17 mouse cellular contexts compared by ENCODE assay signal in the genomic region with DNA sequence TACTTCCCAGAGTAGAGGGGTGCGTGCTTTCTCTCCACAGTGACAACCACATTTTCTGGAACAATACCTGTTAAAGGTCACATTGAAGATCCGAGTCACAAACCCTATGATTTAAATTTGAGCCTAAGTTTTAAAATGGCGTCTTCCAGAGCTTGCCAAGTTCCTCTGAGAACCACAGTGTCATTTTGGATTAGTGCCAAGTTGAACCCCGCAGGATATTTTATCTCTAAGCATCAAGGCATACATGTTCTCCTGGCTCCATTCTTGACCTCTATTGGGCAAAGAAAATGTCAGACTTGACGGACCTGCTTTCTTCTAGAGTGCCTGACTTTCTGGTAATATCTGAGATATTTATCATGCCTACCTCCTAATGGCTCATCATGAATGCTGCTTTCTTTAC.
"Had no signal": no experiment of that assay in that cellular context is flagged by ENCODE, and none has a peak within 500 bp of the region (broad histone marks: within the 10 kb centered on the region; RNA-seq: fewer than 3 reads in every experiment).

No protein-coding gene starts in this region.

- H3K27ac ChIP-seq: kidney, postnatal 0 days; limb, embryonic 12.5 days; limb, embryonic 15.5 days; liver, embryonic 14.5 days; lung, embryonic 15.5 days; stomach, postnatal 0 days had no signal

- H3K4me1 ChIP-seq: limb, embryonic 12.5 days; limb, embryonic 15.5 days; lung, embryonic 15.5 days had no signal

- H3K9ac ChIP-seq: limb, embryonic 12.5 days; limb, embryonic 15.5 days; liver, embryonic 14.5 days; liver, postnatal 0 days; lung, embryonic 15.5 days had no signal

- DNase-seq: kidney, postnatal 25 days; left cerebral cortex, postnatal 4 days; liver, postnatal 0 days; lung, postnatal 10 days; lung, postnatal 4 days; midbrain, embryonic 14.5 days; thymus, adult 2 months; thymus, postnatal 14 days; thymus, postnatal 4 days had no signal

- H3K36me3 ChIP-seq: limb, embryonic 12.5 days; limb, embryonic 15.5 days; lung, embryonic 15.5 days had no signal

- H3K4me2 ChIP-seq: limb, embryonic 12.5 days; limb, embryonic 15.5 days; liver, embryonic 11.5 days; lung, embryonic 15.5 days; midbrain, embryonic 11.5 days had no signal

- H3K9me3 ChIP-seq: limb, embryonic 12.5 days; limb, embryonic 15.5 days; lung, embryonic 15.5 days had no signal

- H3K27me3 ChIP-seq: limb, embryonic 12.5 days; limb, embryonic 15.5 days; lung, embryonic 15.5 days had no signal

- ATAC-seq: liver, postnatal 0 days had no signal

- H3K4me3 ChIP-seq: limb, embryonic 12.5 days; limb, embryonic 15.5 days; lung, embryonic 15.5 days had no signal
